Mouse (Mus musculus) liver, adult 2 months (tissue): ENCODE data around the gene 4933414I15Rik. TPM values are rescaled to one million over a fixed set of nuclear protein-coding genes. Genes with fewer than 3 reads are reported as not detected.

Experiments
- DNase-seq: peaks from one replicate; pipeline ENCODE4 v3.0.0-alpha.2; 2011; ENCODE audit warnings: low read depth, low spot score; ENCODE audit errors: extremely low read depth
- H3K27ac ChIP-seq: fragments of 200-500 bp; replicated peaks from 2 replicates; pipeline ENCODE4 v1.5.1; 2012; ENCODE audit warnings: low read depth, mild to moderate bottlenecking, control low read depth, inconsistent platforms, low read length; ENCODE audit not compliant: insufficient read depth
- H3K27me3 ChIP-seq: fragments of 200-500 bp; 2 replicates; pipeline ENCODE4 v1.6.1; 2012; ENCODE audit warnings: mild to moderate bottlenecking, moderate library complexity, low read length, inconsistent platforms; ENCODE audit not compliant: control insufficient read depth, insufficient read depth
- H3K36me3 ChIP-seq: fragments of 200-500 bp; 2 replicates; pipeline ENCODE4 v1.6.1; 2012; ENCODE audit warnings: low read length, inconsistent platforms; ENCODE audit not compliant: control insufficient read depth, insufficient read depth
- H3K4me1 ChIP-seq: fragments of 200-500 bp; 2 replicates; pipeline ENCODE4 v1.6.1; 2011; ENCODE audit warnings: low read length; ENCODE audit not compliant: control insufficient read depth, insufficient read depth
- H3K4me3 ChIP-seq: fragments of 200-500 bp; 2 replicates; pipeline ENCODE4 v1.5.1; 2011; ENCODE audit warnings: low read depth, mild to moderate bottlenecking, control low read depth, low read length, moderate library complexity; ENCODE audit not compliant: insufficient read depth
- H3K79me2 ChIP-seq: fragments of 200-500 bp; 2 replicates; pipeline ENCODE4 v1.6.1; 2012; ENCODE audit warnings: inconsistent platforms, mild to moderate bottlenecking, low read length, moderate library complexity; ENCODE audit not compliant: control insufficient read depth, insufficient read depth
- H3K9ac ChIP-seq: fragments of 200-500 bp; 2 replicates; pipeline ENCODE4 v1.6.1; 2012; ENCODE audit warnings: low read depth, mild to moderate bottlenecking, control low read depth, inconsistent platforms, low read length
- CTCF ChIP-seq: fragments of 200-500 bp; IDR thresholded peaks from 2 replicates; pipeline ENCODE4 v1.5.1; 2011; ENCODE audit warnings: low read depth, low read length, control low read depth
- POLR2A ChIP-seq: fragments of 200-500 bp; IDR thresholded peaks from 2 replicates; pipeline ENCODE4 v1.6.1; 2011; ENCODE audit warnings: low read length, control low read depth; ENCODE audit not compliant: insufficient read depth; ENCODE audit errors: extremely low read depth
- WGBS: fragments of 180-500 bp; shearing (Covaris S2); methylation state at CpG from one replicate; pipeline ENCODE4 v1.1.7; 2018; 5-methylcytosine and 5-hydroxymethylcytosine counted together
- polyA plus RNA-seq: library from polyadenylated mRNA; depleted of rRNA; stranded (reverse); fragments of >200 nt; gene quantifications from 2 replicates; pipeline ENCODE4 v1.2.3, GENCODE M21; 2012; rRNA removed
- total RNA-seq: library from RNA; depleted of rRNA; stranded (reverse); fragments of >200 nt; gene quantifications from 2 replicates; pipeline ENCODE4 v1.2.3, GENCODE M21; 2014; rRNA removed

The 4933414I15Rik gene
- total and polyA plus RNA-seq, 2 experiments, result not detected

DNA sequence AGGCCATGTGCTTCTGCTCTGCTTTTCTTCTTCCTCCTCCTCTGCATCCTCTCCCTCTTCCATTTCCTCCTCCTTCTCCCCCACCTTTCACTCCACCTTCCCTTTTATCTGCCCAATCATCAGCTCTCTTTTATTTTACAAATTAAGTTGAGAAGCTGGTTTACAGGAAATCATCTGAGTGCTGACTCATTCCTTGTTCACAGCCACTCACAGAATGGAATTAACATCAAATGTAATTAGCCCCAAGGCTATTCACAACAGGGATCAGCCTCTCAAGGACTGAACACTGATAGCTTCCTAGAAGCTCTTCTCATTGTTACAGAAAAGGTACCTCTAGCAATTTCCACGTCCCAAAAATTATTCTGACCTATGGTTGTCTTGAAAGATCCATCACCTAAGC, 46.2 kb downstream of the 4933414I15Rik start:
- H3K27me3 ChIP-seq, result no peaks in the 10 kb centered on the region
- DNase-seq, result no peak
- 79% methylated on average over 1 of the region's 1 CpGs for WGBS
- no peaks in the 10 kb centered on the region for H3K4me1 ChIP-seq
- no peaks in the 10 kb centered on the region for H3K79me2 ChIP-seq
- H3K27ac ChIP-seq, result no peak overlapping the region
- no peak overlapping the region for H3K4me3 ChIP-seq
- peaks cover 23% of the 10 kb centered on the region for H3K36me3 ChIP-seq
- no peak overlapping the region for H3K9ac ChIP-seq
- TF ChIP-seq CTCF (no peak), POLR2A (no peak)

GRCm38 (mm10) chr11:50892441-50892840, 51.1 kb downstream of the 4933414I15Rik start:
- TF ChIP-seq POLR2A (no peak), CTCF (no peak)
- no peaks in the 10 kb centered on the region for H3K79me2 ChIP-seq
- 57% methylated on average over 2 of the region's 2 CpGs for WGBS
- no peaks in the 10 kb centered on the region for H3K27me3 ChIP-seq
- no peaks in the 10 kb centered on the region for H3K36me3 ChIP-seq
- no peaks in the 10 kb centered on the region for H3K4me1 ChIP-seq
- H3K4me3 ChIP-seq, result no peak overlapping the region
- H3K9ac ChIP-seq, result no peak overlapping the region
- DNase-seq, result no peak
- no peak overlapping the region for H3K27ac ChIP-seq

Other genes starting within 250 kb of the 4933414I15Rik start
- gene Zfp354c, start 116.0 kb downstream of the 4933414I15Rik start, total RNA-seq, result 0.28 and 0.34 TPM in 2 replicates
- 0.05 and 0.10 TPM in 2 replicates for gene Zfp354c, start 116.0 kb downstream of the 4933414I15Rik start, polyA plus RNA-seq
- 0.40 and 0.74 TPM in 2 replicates for gene Zfp879, start 102.2 kb downstream of the 4933414I15Rik start, total RNA-seq
- gene Zfp879, start 102.2 kb downstream of the 4933414I15Rik start, polyA plus RNA-seq, result 0.07 and 0.24 TPM in 2 replicates
- gene Grm6, start 93.1 kb downstream of the 4933414I15Rik start, total RNA-seq, result not detected in 2 replicates
- gene Grm6, start 93.1 kb downstream of the 4933414I15Rik start, polyA plus RNA-seq, result 0.06 TPM in 1 of 2 replicates, not detected in the other
- 0.47 and 0.74 TPM in 2 replicates for gene Zfp454, start 56.1 kb downstream of the 4933414I15Rik start, total RNA-seq
- gene Zfp454, start 56.1 kb downstream of the 4933414I15Rik start, polyA plus RNA-seq, result 0.72 and 0.95 TPM in 2 replicates
- gene Zfp2, start 27.6 kb downstream of the 4933414I15Rik start, total RNA-seq, result 4.3 and 5.1 TPM in 2 replicates
- 1.1 and 1.5 TPM in 2 replicates for gene Zfp2, start 27.6 kb downstream of the 4933414I15Rik start, polyA plus RNA-seq
- 1.7 and 3.4 TPM in 2 replicates for gene Zfp354b, start 12.1 kb downstream of the 4933414I15Rik start, total RNA-seq
- 0.38 and 0.50 TPM in 2 replicates for gene Zfp354b, start 12.1 kb downstream of the 4933414I15Rik start, polyA plus RNA-seq
- not detected in 2 replicates for gene Prop1, start 10.0 kb upstream of the 4933414I15Rik start, total RNA-seq
- not detected in 2 replicates for gene Prop1, start 10.0 kb upstream of the 4933414I15Rik start, polyA plus RNA-seq
- not detected in 2 replicates for gene Olfr1378, start 22.8 kb upstream of the 4933414I15Rik start, total RNA-seq
- gene Olfr1378, start 22.8 kb upstream of the 4933414I15Rik start, polyA plus RNA-seq, result not detected in 2 replicates
- gene Olfr1377, start 38.2 kb upstream of the 4933414I15Rik start, total RNA-seq, result not detected in 2 replicates
- gene Olfr1377, start 38.2 kb upstream of the 4933414I15Rik start, polyA plus RNA-seq, result not detected in 2 replicates
- gene Olfr51, start 59.8 kb upstream of the 4933414I15Rik start, total RNA-seq, result not detected in 2 replicates
- not detected in 2 replicates for gene Olfr51, start 59.8 kb upstream of the 4933414I15Rik start, polyA plus RNA-seq
- not detected in 2 replicates for gene Olfr54, start 70.5 kb upstream of the 4933414I15Rik start, total RNA-seq
- gene Olfr54, start 70.5 kb upstream of the 4933414I15Rik start, polyA plus RNA-seq, result not detected in 2 replicates
- gene Olfr1375, start 104.3 kb upstream of the 4933414I15Rik start, total RNA-seq, result not detected in 2 replicates
- gene Olfr1375, start 104.3 kb upstream of the 4933414I15Rik start, polyA plus RNA-seq, result not detected in 2 replicates
- gene Zfp354a, start 115.5 kb upstream of the 4933414I15Rik start, total RNA-seq, result 3.1 and 3.6 TPM in 2 replicates
- 1.6 and 1.9 TPM in 2 replicates for gene Zfp354a, start 115.5 kb upstream of the 4933414I15Rik start, polyA plus RNA-seq